Mouse (Mus musculus) heart, adult 2 months (tissue): ENCODE results near the gene Nedd8. TPM values are rescaled to one million over a fixed set of nuclear protein-coding genes. Genes with fewer than 3 reads are reported as not detected.

Source experiments
- DNase-seq, 2 experiments: peaks; one replicate each; pipeline ENCODE4 v3.0.0; 2021
- H3K27ac ChIP-seq: fragments of 200-600 bp; 2 replicates; pipeline ENCODE4 v1.8.1; 2022
- H3K27me3 ChIP-seq: fragments of 200-500 bp; 2 replicates; pipeline ENCODE4 v1.6.1; 2012; ENCODE audit warnings: mild to moderate bottlenecking, low read length, inconsistent platforms, mixed read lengths; ENCODE audit not compliant: control insufficient read depth, insufficient read depth
- H3K36me3 ChIP-seq: fragments of 200-500 bp; 2 replicates; pipeline ENCODE4 v1.6.1; 2012; ENCODE audit warnings: low read length, inconsistent platforms; ENCODE audit not compliant: control insufficient read depth, insufficient read depth
- H3K4me1 ChIP-seq: fragments of 200-500 bp; 2 replicates; pipeline ENCODE4 v1.6.1; 2011; ENCODE audit warnings: low read length; ENCODE audit not compliant: control insufficient read depth, insufficient read depth
- H3K4me3 ChIP-seq: fragments of 200-600 bp; 2 replicates; pipeline ENCODE4 v1.8.1; 2022
- H3K79me2 ChIP-seq: fragments of 200-500 bp; replicated peaks from 2 replicates; pipeline ENCODE4 v1.6.1; 2012; ENCODE audit warnings: mild to moderate bottlenecking, inconsistent platforms, low read length, moderate library complexity, mixed read lengths; ENCODE audit not compliant: control insufficient read depth, insufficient read depth
- H3K9ac ChIP-seq: fragments of 200-500 bp; 2 replicates; pipeline ENCODE4 v1.6.1; 2012; ENCODE audit warnings: low read depth, mild to moderate bottlenecking, control low read depth, inconsistent platforms, low read length, mixed read lengths
- CTCF ChIP-seq: fragments of 200-600 bp; IDR thresholded peaks from 2 replicates; pipeline ENCODE4 v1.8.1; 2022; ENCODE audit warnings: antibody characterized with exemption, mild to moderate bottlenecking, moderate library complexity
- EP300 ChIP-seq: fragments of 200-500 bp; IDR thresholded peaks from 2 replicates; pipeline ENCODE4 v1.6.1; 2011; ENCODE audit warnings: low read depth, low read length, control low read depth; ENCODE audit not compliant: insufficient read depth
- POLR2A ChIP-seq: fragments of 200-500 bp; IDR thresholded peaks from 2 replicates; pipeline ENCODE4 v1.6.1; 2011; ENCODE audit warnings: mild to moderate bottlenecking, low read depth, low read length, control low read depth; ENCODE audit not compliant: insufficient read depth
- WGBS: fragments of 180-500 bp; shearing (Covaris S2); methylation state at CpG from one replicate; pipeline ENCODE4 v1.1.7; 2018; 5-methylcytosine and 5-hydroxymethylcytosine counted together
- intact Hi-C: fragments of 180-260 bp; cut with DNase I; formaldehyde crosslinking; loops from one replicate; pipeline ENCODE4 v1.15.1; 2025
- polyA plus RNA-seq: library from polyadenylated mRNA; depleted of rRNA; stranded (reverse); fragments of >200 nt; gene quantifications from 2 replicates; pipeline ENCODE4 v1.2.3, GENCODE M21; 2012
- total RNA-seq, 2 experiments: library from RNA; stranded (reverse); gene quantifications; 2 replicates each; pipeline ENCODE4 v1.2.3; 2021

Gene Nedd8
- total and polyA plus RNA-seq, 3 experiments: 242 to 265 (median 262) TPM

DNA sequence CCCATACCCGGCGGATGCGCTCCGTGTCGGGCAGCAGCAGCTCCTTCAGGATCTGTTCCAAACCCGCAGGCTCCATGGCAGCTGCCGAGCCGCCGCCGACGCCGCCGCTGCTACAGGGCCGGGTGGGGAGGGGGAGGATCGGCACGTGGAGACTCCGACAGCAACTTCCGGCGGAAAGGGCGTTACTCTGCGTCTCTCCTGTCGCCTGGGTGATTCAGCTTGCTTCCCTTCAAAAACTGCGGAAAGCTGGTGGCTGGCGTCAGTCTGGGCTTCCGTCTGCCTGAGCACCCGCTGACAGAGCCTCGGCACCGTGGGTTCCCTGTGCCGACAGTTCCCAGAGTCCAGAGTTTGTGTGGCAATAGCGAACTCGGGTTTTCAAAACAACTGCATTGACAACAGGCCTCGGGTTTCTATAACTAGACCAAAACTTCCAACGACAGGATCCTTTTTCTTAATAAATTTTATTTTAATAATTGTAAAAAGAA lies 36.4 kb downstream of the Nedd8 start, which contains the start of gene Ipo4:
Gene Ipo4, minus strand, starts transcription at position 435 of the 485 bp plus-strand sequence.
- WGBS: under 1% methylated on average over 33 of the region's 33 CpGs
- H3K27ac ChIP-seq: peak within 1 kb of the TSS; percentile 81
- no peaks in the 10 kb centered on the region for H3K4me1 ChIP-seq
- H3K27me3 ChIP-seq: no peaks in the 10 kb centered on the region
- DNase-seq: peak; percentile 89 to 90
- H3K36me3 ChIP-seq: peaks cover 2% of the 10 kb centered on the region; the same call in 1 of the 2 replicates
- TF ChIP-seq CTCF (no peak), EP300 (peak; percentile 79; the same call in 1 of the 2 replicates), POLR2A (peak; percentile 86)
- intact Hi-C loops: loop anchor here (2.0 to 5.0 kb wide), 2 partner anchors 37 to 45 kb away; partner anchors contain the start of genes Gmpr2, Nedd8 and Tinf2
- 0 out of 2 replicates have a peak, but pooled peaks cover 2% of the 10 kb centered on the region for H3K79me2 ChIP-seq
- H3K4me3 ChIP-seq: peak within 1 kb of the TSS; percentile 73
- peak within 1 kb of the TSS; percentile 80 for H3K9ac ChIP-seq

DNA sequence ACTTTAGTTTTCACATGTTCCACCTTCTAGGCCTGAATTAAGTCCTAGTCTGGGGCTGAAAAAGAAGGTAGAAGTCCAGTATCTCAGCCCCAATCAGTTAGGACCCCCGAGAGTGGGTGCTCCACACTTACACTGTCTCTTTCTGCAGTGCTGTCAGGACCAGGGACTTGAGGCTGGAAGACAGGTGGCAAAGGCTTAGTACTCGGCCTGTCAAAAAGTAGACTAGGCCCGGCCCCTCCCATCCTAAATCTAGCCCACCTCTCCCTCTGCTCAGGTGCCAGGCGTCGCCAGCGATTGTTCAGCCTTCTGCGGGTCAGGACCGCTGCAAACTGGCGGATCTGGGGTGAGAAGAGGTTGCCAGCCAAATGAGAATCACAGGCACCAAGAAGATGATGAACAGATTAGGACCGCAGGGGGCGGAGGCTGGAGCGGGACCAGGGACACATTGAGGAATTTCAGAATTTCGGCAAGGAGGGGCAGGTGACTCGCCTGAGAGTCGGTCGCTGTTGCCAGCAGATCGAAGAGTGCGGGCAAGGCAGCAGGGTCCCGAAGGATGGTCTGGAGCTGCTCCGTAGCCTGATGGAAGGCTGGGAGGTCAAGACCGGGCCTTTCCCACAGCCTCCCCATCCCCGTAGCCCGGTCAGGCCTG lies 36.9 kb downstream of the Nedd8 start:
- intact Hi-C loops: loop anchor here (5.0 kb wide), 1 partner anchor 37 kb away; the partner anchor contains the start of genes Gmpr2 and Nedd8
- TF ChIP-seq CTCF (no peak), EP300 (no peak)
- no peaks in the 10 kb centered on the region for H3K79me2 ChIP-seq
- peaks cover 2% of the 10 kb centered on the region; the same call in 1 of the 2 replicates for H3K36me3 ChIP-seq
- no peaks in the 10 kb centered on the region for H3K27me3 ChIP-seq
- H3K4me1 ChIP-seq: no peaks in the 10 kb centered on the region
- H3K9ac ChIP-seq: peak overlapping the region; percentile 80
- H3K4me3 ChIP-seq: peak overlapping the region; percentile 73
- peak overlapping the region; percentile 81 for H3K27ac ChIP-seq
- whole genome bisulfite sequencing: 4% methylated on average over 23 of the region's 23 CpGs
- DNase-seq: peak in 1 of 2 experiments; percentile 54

DNA sequence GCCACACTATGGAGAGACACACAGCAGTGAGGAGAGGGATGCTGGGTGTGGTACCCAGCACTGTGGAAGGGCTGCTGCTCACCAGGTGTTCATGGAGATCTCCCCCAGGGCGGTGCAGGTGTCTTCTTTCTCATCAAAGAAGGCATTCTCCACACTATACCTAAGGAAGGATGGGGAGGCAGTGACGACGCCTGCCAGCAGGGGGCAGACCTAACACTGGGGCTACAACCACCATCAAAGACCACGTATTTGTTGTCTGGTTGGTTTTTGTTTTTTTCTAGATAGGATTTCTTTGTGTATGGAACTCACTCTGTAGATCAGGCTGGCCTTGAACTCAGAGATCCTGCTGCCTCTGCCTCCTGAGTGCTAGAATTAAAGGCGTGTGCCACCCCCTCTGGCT lies 42.6 kb downstream of the Nedd8 start:
- Histone ChIP-seq H3K4me3 (no peak overlapping the region), H3K79me2 (no peaks in the 10 kb centered on the region), H3K27me3 (no peaks in the 10 kb centered on the region), H3K27ac (no peak overlapping the region), H3K9ac (no peak overlapping the region), H3K4me1 (no peaks in the 10 kb centered on the region), H3K36me3 (no peaks in the 10 kb centered on the region)
- TF ChIP-seq POLR2A (no peak), CTCF (peak; percentile 95), EP300 (no peak; the same call in 1 of the 2 replicates)
- intact Hi-C loops: loop anchor here (2.0 kb wide), 1 partner anchor 115 kb away; the partner anchor contains the start of genes Dhrs1 and Nop9
- WGBS: 45% methylated on average over 5 of the region's 5 CpGs
- DNase-seq: peak; percentile 40 to 77

DNA sequence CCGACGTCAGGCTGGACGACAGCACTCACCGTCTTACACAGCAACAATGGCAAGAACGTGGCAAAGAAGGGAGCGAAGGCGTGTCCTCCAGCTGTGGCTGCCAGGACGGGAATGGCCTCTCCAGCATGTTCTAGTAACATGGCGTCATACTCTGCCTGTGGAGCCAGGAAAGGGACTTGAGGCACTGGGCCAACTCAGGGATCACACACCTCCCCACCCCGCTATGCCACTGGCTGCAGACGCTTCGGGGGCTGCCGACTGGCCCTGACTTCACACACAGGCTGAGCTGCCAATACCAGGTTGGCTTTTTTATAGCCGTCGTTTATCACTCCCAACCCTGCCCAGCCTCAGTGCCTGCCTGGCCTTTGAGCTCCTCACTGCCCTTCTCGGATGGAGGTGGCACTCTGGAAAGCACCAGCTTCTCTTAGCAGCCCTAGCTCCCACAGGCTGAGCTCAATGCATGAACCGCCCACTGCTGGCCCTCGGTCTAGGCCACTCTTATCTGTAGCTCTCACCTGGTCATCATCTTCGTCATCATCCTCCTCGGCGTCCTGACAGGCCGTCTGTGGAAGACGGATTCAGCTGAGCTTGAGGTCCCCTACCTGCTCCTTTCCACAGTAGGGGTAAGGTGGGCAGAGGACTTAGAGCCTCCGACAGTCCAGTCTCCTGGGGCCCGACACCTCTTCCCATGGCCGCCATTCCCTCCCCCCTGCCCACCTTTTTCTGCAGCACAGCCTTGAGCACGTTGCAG lies 43.7 kb downstream of the Nedd8 start:
- intact Hi-C loops: loop anchor here (2.0 kb wide), 1 partner anchor 117 kb away; the partner anchor contains the start of genes Dhrs1 and Nop9
- DNase-seq: peak in 1 of 2 experiments; percentile 32
- TF ChIP-seq POLR2A: no peak
- no peak for TF ChIP-seq CTCF
- no peak for TF ChIP-seq EP300

DNA sequence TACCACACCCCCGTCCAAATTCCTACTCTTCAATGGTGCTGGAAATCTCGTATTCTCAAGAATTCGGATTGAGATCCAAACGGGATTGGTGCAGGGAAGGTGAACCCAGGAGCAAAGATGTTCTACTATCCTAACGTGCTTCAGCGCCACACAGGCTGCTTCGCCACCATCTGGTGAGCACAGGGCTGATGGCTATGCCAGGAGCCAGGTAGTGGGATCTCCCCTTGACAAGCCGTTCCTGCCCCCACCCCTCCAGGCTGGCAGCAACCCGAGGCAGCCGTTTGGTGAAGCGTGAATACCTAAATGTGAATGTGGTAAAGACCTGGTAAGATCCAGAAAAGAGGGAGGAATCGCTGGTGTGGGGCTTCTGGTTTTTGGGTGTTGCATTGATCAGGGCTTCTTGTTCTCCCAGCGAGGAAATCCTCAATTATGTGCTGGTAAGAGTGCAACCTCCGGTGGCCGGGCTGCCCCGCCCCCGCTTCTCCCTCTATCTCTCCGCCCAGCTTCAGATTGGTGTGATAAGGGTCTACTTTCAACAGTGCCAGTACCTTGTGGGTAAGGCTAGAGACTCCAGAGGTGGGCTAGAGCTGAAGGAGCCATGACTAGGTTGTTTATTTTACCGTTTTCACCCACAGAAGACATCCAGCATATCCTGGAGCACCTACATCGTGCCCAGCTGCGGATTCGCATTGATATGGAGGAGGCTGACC lies 53.3 kb downstream of the Nedd8 start:
- Histone ChIP-seq H3K4me1 (no peaks in the 10 kb centered on the region), H3K36me3 (no peaks in the 10 kb centered on the region), H3K27me3 (no peaks in the 10 kb centered on the region), H3K4me3 (no peak overlapping the region), H3K9ac (no peak overlapping the region), H3K79me2 (no peaks in the 10 kb centered on the region), H3K27ac (no peak overlapping the region)
- no peak for TF ChIP-seq EP300
- TF ChIP-seq POLR2A: no peak
- TF ChIP-seq CTCF: no peak
- WGBS: 32% methylated on average over 22 of the region's 22 CpGs
- no peak for DNase-seq
- intact Hi-C loops: no loop called here

More for the DNA sequence above, 43.7 kb downstream of the Nedd8 start:
- Histone ChIP-seq H3K4me3 (no peak overlapping the region), H3K27ac (no peak overlapping the region), H3K9ac (no peak overlapping the region), H3K4me1 (no peaks in the 10 kb centered on the region), H3K79me2 (no peaks in the 10 kb centered on the region), H3K27me3 (no peaks in the 10 kb centered on the region), H3K36me3 (no peaks in the 10 kb centered on the region)
- WGBS: 80% methylated on average over 27 of the region's 27 CpGs
